Mouse (Mus musculus): ENCODE measurements at regions not wholly inside any gene's neighbourhood (a gene's known extent, or its start where the extent isn't known, plus 50 kb on each side); places are given as distances from the start of the nearest gene placed in this dataset.

- DNase-seq = no peak
These were observed 66.8 kb upstream of the Zbtb20 start for GRCm38 (mm10) chr16:42808864-42809263.

DNA sequence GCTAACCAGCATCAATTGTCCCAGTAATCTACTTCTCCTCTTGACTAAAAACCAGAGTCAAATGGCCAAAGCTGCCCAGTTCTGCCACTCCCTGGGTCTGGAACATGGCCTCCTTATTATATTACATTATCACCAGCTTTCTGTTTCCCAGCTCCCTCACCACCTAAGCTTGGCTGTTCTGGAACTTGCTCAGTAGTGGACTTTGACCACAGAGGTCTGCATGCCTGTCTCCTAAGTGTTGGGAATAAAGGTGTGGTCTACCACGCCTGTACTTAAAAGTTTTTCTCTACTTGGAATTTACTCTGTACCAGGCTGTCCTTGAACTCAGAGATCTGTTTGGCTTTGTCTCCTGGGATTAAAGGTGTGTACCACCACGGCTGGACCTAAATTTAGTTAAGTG, 68.1 kb upstream of the Zbtb20 start:
- no peak for DNase-seq

DNA sequence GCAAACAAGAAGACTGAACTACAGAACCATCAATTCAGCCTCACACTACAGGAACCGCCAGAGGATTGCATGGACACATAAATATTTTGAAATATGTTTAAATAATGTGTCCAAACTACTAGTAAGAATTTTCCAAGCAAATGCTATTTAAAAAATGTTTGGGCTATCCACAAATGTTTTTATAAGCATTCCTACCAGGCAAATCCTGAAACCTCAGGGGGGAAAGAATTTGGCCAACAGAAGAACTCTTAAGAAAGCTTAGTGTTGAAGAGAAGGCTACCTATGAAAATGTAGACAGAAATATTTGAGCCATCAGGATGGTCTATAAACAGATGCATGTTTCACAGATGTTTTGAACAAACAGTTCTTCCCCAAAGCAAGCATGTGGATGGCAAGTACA, 72.1 kb upstream of the Zbtb20 start:
- DNase-seq = no peak

DNA sequence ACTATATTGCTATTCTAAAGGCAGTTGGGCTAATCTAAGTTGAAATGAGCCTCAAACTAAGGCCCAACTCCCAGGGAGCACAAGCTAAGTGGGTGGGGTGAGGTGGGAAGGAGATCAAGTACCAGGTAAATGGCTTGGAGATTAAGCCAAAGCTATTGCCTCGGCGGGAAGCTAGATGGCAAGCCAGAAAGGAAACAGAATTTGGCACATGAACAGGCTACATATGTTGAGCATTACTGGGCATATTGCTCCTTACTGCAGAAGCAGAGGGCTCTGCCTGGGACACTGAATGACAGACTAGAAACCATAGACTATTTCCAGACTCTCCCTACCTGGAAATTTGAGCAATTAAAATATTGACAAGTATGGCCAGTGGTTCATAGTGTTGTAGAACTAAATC, 83.1 kb upstream of the Zbtb20 start:
- DNase-seq = no peak

- no peak for DNase-seq
These were observed 91.0 kb upstream of the Zbtb20 start for GRCm38 (mm10) chr16:42784712-42785111.

DNA sequence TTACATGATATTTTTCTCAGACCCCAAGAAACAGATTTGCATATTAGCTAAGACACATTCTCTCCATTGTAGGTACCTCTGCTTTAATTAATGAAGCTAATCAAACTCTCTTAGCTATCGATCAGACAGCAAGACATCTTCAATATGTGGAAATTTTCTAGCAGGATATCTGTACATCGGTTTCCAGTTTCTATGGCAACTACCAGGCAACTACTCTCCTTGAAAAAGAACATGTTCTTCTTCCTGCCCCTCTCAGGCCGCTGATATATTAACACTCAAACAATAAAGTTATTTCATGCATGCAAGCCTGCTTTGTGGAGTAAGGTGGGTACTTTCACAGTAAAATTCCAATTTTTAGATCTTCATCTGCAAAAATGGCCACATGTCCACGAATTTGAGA, 91.7 kb upstream of the Zbtb20 start:
- DNase-seq = no peak

GRCm38 (mm10) chr16:42782091-42782679, 93.5 kb upstream of the Zbtb20 start:
- DNase-seq = peak; percentile 7

DNA sequence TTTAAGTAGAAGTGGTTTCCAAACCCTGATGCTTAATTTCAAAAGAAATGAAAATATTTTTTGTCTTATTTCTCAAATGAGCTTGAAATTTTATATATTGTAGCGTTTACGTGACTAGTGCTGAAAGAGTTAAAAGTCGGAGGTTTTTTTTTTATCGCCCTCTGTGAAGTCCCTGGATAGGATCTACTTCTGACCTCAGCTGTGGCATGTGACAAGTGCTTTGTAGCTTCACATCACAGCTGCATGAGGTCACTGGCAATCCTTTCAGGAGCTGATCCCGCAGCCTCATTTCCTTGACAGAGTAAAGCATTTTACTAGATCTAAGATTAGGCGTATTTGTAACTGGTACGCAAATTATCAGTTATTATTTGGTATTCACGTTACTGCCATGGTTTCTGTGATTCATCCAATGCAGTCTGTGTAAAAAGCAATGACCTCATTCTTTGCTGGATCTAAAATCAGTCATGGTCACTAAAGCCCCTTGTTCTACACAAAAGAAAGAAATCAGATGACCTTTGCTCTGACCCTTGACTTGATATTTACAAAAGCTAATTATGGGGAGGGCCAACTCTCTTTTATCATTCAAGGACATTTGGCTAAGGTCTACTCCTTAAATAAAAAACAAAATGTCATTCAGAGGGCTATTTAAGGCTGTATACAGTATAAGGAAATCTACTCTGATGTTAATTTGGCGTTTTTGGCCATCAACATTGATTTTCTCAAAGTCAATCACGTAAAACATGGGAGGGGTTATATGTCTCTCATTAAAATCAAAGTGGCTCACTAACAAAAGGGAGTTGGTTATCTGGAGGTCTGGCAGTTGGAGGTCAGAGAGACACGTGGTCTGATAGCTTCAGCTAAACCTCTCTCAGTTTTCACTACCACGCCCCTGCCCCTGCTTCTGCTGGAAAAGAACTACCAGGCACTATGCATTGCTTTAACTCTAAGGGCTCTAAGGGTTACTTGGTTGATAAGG, 94.3 kb upstream of the Zbtb20 start:
- no peak for DNase-seq

- no peak for DNase-seq
These were observed 95.7 kb upstream of the Zbtb20 start for GRCm38 (mm10) chr16:42779957-42780356.

- no peak for DNase-seq
These were observed 103.0 kb upstream of the Zbtb20 start for GRCm38 (mm10) chr16:42772640-42773039.

- no peak for DNase-seq
These were observed 105.5 kb upstream of the Zbtb20 start for GRCm38 (mm10) chr16:42770199-42770598.

DNA sequence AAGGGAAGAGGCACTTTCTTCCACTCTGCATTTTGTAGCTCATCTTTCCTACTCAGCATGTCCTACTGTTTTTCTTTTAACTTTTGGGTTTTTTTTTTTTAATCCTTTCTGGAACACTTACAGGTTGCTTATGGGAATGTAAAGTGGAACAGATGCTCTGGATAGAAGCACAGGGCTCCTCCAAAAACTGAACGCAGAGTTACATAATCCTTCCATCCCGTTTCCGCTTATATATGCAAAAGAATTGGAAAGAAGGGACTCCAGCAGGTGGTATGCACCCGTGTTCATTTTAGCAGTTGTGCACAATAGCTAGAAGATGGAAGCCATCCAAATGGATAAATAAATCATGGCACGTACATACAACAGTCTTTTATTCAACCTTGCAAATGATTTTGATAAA, 127.0 kb upstream of the Zbtb20 start:
- DNase-seq = no peak

DNA sequence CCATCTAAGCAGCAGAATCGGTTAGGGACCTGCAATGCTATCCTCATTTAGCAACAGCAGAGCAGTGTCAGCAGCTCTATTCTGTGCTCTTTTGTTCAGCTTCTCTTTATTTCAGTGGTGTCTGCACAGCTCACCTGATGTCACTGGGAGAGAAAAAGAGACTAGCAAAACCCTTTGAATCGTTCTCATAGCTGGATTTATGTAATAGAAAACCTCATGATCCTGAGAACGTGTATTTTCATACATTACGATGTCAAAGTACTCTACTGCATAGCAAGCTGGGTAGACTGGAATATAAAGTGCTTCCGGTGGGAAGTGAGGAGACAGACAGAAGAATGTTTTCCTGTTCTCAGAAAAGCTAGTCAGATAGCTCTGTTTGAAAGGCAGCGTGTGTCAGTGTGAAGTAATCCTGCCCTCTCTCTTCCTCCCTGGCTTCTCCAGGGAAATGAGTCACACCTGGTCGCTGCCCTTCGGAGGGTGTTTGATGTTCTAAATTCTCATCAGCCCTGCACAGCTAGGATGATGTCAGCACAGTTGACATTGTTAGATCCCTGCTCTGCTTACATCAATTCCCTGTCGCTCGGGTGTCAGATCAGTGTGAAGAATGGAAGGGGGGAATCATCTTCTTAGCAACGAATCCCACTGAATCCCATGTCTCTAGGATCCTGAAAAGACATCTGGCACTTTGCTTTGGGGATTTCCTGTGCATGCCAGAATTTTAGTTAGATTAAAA, 129.6 kb upstream of the Zbtb20 start:
- DNase-seq = no peak

GRCm38 (mm10) chr16:42743538-42743937, 132.1 kb upstream of the Zbtb20 start:
- DNase-seq = no peak

DNA sequence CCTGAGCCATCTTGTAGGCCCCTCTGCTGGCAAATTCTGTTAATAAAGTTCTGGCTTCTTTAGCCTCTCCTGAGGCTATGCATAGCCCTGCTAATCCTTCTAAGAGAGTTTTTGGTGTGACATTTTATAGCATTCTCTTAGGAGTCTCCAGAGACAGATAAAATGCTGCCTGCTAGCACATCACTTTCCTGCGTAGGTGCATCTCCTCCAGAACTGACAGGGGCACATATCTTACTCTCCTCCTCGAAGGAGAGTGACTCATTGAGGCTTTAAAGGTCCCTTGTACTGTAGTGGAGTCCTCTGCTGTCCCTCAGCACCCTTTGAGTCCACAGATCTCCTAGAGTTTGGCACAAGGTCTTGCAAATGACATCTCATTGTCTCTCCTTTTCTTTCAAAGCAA, 132.6 kb upstream of the Zbtb20 start:
- DNase-seq = no peak

- no peak for DNase-seq
These were observed 147.9 kb upstream of the Zbtb20 start for GRCm38 (mm10) chr16:42727826-42728225.

GRCm38 (mm10) chr16:42719915-42720314, 155.8 kb upstream of the Zbtb20 start:
- no peak for DNase-seq

DNA sequence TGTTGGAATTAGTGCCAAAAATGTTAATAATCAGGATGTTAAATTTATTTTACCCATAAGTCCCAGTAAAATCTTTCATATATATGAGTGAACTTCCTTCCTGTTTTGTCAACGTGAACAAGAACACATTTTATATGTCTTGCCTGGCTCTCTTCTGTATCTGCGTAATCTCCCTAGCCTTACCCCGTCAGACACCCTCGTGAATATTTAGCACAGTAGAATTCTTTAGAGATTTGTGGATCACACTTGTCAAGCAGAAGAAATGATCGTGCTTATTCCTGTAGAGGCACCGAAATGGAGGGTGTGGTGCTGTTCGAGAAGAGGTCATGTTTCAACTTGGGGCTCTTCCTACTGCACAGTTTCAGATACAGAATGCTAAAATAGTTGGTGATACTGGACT, 157.2 kb upstream of the Zbtb20 start:
- no peak for DNase-seq

- no peak for DNase-seq
These were observed 157.8 kb upstream of the Zbtb20 start for GRCm38 (mm10) chr16:42717828-42718412.

DNA sequence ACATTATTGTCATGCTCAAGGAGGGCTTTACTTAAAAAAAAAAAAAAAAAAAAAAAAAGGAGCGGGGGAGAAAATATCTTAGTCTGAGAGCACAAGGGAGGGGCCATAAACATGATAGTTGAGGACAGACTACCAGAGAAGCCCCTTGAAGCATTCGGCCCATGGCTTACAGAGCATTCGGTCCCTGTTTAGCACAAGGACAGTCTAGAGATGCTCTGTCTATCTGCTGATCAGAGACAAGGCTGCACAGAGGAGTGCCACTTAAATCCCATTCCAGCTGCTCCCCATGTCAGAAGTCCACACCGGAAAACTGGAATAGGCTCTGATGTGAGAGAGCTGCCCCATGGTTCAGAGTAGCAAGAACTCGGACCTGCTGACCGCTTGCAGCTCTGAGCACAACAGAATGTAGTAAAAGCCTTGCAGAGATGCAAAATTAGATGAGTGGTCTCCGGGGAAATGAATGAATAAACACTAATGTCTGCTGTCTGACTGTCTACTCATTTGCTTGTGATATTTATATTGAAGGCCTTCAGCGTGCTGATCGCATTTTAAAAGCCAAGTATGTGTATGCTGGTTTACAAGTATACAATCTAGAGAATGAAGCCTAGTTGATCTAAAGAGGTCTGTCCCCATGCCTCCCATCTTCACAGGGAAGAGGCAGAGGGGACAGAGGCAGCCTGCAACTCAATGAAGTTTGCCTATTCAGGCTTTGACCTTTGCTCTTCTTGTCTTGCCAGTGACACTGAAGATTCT, 158.4 kb upstream of the Zbtb20 start:
- no peak for DNase-seq

GRCm38 (mm10) chr16:42702676-42703075, 173.0 kb upstream of the Zbtb20 start:
- no peak for DNase-seq

- no peak for DNase-seq
These were observed 194.5 kb upstream of the Zbtb20 start for GRCm38 (mm10) chr16:42681196-42681595.

DNA sequence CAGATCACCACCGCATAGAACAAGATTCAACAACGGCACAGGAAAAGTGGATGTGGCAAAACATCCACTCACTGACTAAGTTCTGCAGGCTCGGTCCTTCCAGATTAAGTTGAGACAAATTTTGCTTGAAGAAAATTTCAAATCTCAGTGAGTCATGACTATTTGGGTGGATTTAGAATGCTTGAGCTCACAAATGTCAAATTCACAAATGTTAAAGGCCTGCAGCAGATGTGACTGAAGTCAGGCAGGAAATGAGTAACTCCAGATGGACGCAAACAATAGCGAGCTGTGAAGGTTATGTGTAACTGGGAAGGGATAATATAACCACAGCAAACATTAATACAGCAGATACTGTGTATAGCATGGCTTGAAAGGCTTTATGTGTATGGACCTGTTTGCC, 198.5 kb upstream of the Zbtb20 start:
- no peak for DNase-seq

Measured in kidney, adult 18-20 months (tissue).